Mouse (Mus musculus): Measurements from ENCODE around the gene Deup1. TPM values are rescaled to one million over a fixed set of nuclear protein-coding genes. Genes with fewer than 3 reads are reported as not detected.

Deup1 gene
- polyA plus RNA-seq, 1 experiment from 2014 or later = 0.26 TPM

- no peak overlapping the region for H3K27ac ChIP-seq (ENCODE audit: low read depth)
- WGBS = 57% methylated on average over 5 of the region's 5 CpGs
- H3K36me3 ChIP-seq (ENCODE audit: control insufficient read depth, insufficient read depth, low read length) = no peaks in the 10 kb centered on the region
- no peaks in the 10 kb centered on the region for H3K27me3 ChIP-seq (replicated peaks; ENCODE audit: control insufficient read depth, insufficient read depth, low read length)
- no peak overlapping the region for H3K4me2 ChIP-seq (ENCODE audit: low read length)
- H3K4me3 ChIP-seq (ENCODE audit: low read depth, low read length) = no peak overlapping the region
- ATAC-seq (replicated peaks; ENCODE audit: low FRiP score, low TSS enrichment, low read depth) = no peak
- H3K4me1 ChIP-seq (replicated peaks; ENCODE audit: control insufficient read depth, insufficient read depth, low read length) = no peaks in the 10 kb centered on the region
- DNase-seq (ENCODE audit: low spot score) = no peak
- H3K9me3 ChIP-seq (ENCODE audit: control insufficient read depth, low read length) = no peaks in the 10 kb centered on the region
- H3K9ac ChIP-seq (ENCODE audit: low read length) = no peak overlapping the region
Observed at GRCm38 (mm10) chr9:15600859-15601540, 26.7 kb downstream of the Deup1 start.

DNA sequence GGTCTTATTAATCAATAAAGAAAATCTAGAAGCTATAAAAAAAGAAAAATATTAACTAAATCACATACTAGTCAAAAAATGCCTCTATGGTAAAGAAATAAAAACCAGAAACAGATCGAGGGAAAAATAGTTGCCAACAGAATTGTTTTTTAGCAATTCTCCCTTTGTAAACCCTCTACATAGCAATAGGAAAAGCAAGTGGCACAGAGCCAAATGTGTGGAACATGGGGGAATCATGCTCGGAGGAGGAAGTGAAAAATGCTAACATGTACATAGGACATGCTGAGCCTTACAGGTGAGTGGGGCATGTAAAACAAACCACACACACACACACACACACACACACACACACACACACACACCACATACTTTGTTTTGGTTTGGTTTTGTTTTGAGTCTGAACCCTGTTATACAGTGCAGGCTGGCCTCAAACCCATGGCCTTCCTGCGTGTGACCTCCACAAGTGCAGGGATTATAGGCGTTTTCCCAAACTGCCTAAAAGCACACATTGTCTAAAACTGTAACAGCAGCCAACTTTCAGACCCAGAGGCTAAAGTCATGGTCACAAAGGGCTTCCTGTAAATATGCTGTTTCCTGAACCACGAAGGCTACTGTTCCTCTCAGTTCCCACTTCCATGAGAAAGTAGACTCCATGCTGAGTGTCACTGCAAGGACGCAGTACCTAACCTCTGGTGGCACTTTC, 27.4 kb downstream of the Deup1 start:
- no peak overlapping the region for H3K4me3 ChIP-seq (ENCODE audit: low read depth, low read length)
- H3K9ac ChIP-seq (ENCODE audit: low read length) = no peak overlapping the region
- H3K4me2 ChIP-seq (ENCODE audit: low read length) = no peak overlapping the region
- H3K27ac ChIP-seq (ENCODE audit: low read depth) = no peak overlapping the region
- H3K36me3 ChIP-seq (ENCODE audit: control insufficient read depth, insufficient read depth, low read length) = no peaks in the 10 kb centered on the region
- no peaks in the 10 kb centered on the region for H3K4me1 ChIP-seq (replicated peaks; ENCODE audit: control insufficient read depth, insufficient read depth, low read length)
- H3K9me3 ChIP-seq (ENCODE audit: control insufficient read depth, low read length) = no peaks in the 10 kb centered on the region
- DNase-seq (ENCODE audit: low spot score) (no peak), ATAC-seq (replicated peaks; ENCODE audit: low FRiP score, low TSS enrichment, low read depth) (no peak)
- 68% methylated on average over 6 of the region's 6 CpGs for WGBS
- H3K27me3 ChIP-seq (replicated peaks; ENCODE audit: control insufficient read depth, insufficient read depth, low read length) = no peaks in the 10 kb centered on the region

DNA sequence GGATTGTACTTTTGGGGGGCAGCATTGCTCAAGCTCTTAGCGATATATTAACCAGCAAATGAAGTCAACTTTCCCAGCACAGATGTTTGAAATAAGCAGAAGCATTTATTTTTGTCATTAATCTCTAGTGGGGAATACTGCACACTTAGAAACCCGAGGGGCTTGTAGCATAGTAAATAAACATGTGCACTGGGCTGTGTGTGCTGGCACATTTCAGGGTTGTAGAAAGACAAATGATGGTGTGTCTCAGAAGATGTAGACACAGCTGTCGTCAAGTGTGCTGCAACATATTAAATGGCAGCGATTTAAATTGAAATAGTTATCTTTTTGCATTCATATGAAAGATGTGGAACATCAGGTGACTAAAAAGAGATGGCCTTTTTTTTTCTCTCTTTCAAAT, 31.1 kb downstream of the Deup1 start:
- Histone ChIP-seq H3K27me3 (replicated peaks; ENCODE audit: control insufficient read depth, insufficient read depth, low read length) (no peaks in the 10 kb centered on the region), H3K36me3 (ENCODE audit: control insufficient read depth, insufficient read depth, low read length) (no peaks in the 10 kb centered on the region), H3K9me3 (ENCODE audit: control insufficient read depth, low read length) (no peaks in the 10 kb centered on the region), H3K27ac (ENCODE audit: low read depth) (no peak overlapping the region), H3K4me2 (ENCODE audit: low read length) (no peak overlapping the region), H3K9ac (ENCODE audit: low read length) (no peak overlapping the region), H3K4me1 (replicated peaks; ENCODE audit: control insufficient read depth, insufficient read depth, low read length) (no peaks in the 10 kb centered on the region), H3K4me3 (ENCODE audit: low read depth, low read length) (no peak overlapping the region)
- ATAC-seq (replicated peaks; ENCODE audit: low FRiP score, low TSS enrichment, low read depth) (no peak), DNase-seq (ENCODE audit: low spot score) (no peak)
- 48% methylated on average over 4 of the region's 4 CpGs for WGBS

- 78% methylated on average over 4 of the region's 4 CpGs for WGBS
- no peak overlapping the region for H3K4me2 ChIP-seq (ENCODE audit: low read length)
- DNase-seq (ENCODE audit: low spot score) (no peak), ATAC-seq (replicated peaks; ENCODE audit: low FRiP score, low TSS enrichment, low read depth) (no peak)
- H3K9me3 ChIP-seq (ENCODE audit: control insufficient read depth, low read length) = no peaks in the 10 kb centered on the region
- H3K36me3 ChIP-seq (ENCODE audit: control insufficient read depth, insufficient read depth, low read length) = no peaks in the 10 kb centered on the region
- H3K4me3 ChIP-seq (ENCODE audit: low read depth, low read length) = no peak overlapping the region
- no peak overlapping the region for H3K27ac ChIP-seq (ENCODE audit: low read depth)
- no peaks in the 10 kb centered on the region for H3K4me1 ChIP-seq (replicated peaks; ENCODE audit: control insufficient read depth, insufficient read depth, low read length)
- no peaks in the 10 kb centered on the region for H3K27me3 ChIP-seq (replicated peaks; ENCODE audit: control insufficient read depth, insufficient read depth, low read length)
- no peak overlapping the region for H3K9ac ChIP-seq (ENCODE audit: low read length)
Observed at GRCm38 (mm10) chr9:15594148-15594547, 33.6 kb downstream of the Deup1 start.

DNA sequence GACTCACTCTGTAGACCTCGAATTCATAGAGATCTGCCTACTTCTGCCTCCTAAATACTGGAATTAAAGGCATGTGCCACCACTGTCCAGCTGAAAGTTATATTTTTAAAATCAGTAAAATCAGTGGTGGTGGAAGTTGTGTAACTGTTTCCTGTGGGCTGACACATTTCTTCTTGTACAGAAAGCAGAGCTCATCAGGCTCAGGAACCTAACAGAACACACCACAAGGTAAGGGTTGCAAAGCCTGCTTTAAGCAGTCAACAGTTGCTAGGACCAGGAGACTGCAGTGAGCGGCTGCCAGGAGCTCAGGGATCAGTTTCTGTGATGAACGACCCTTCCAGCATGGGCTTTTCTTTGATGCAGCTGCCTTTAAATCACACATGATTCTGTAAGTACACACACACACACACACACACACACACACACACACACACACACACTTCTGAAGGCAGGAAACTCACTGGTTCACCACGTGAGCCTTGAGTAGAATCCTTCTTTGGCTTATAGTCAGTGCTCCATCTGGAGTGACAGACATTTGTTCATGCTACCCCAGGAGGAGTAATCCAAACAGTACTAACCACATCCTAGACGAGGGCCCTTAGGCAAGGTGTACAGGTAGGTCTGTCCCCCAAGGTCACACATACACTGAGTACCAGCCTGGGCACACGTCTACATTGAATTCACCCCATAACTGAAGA, 40.4 kb downstream of the Deup1 start:
- Histone ChIP-seq H3K4me2 (ENCODE audit: low read length) (no peak overlapping the region), H3K9ac (ENCODE audit: low read length) (no peak overlapping the region), H3K27me3 (replicated peaks; ENCODE audit: control insufficient read depth, insufficient read depth, low read length) (no peaks in the 10 kb centered on the region), H3K4me3 (ENCODE audit: low read depth, low read length) (no peak overlapping the region), H3K27ac (ENCODE audit: low read depth) (no peak overlapping the region), H3K36me3 (ENCODE audit: control insufficient read depth, insufficient read depth, low read length) (no peaks in the 10 kb centered on the region), H3K4me1 (replicated peaks; ENCODE audit: control insufficient read depth, insufficient read depth, low read length) (no peaks in the 10 kb centered on the region), H3K9me3 (ENCODE audit: control insufficient read depth, low read length) (no peaks in the 10 kb centered on the region)
- ATAC-seq (replicated peaks; ENCODE audit: low FRiP score, low TSS enrichment, low read depth) = 0 out of 2 replicates have a peak, but pooled peaks have one; percentile 36
- peak; percentile 21 for DNase-seq (ENCODE audit: low spot score)
- 35% methylated on average over 6 of the region's 6 CpGs for WGBS

DNA sequence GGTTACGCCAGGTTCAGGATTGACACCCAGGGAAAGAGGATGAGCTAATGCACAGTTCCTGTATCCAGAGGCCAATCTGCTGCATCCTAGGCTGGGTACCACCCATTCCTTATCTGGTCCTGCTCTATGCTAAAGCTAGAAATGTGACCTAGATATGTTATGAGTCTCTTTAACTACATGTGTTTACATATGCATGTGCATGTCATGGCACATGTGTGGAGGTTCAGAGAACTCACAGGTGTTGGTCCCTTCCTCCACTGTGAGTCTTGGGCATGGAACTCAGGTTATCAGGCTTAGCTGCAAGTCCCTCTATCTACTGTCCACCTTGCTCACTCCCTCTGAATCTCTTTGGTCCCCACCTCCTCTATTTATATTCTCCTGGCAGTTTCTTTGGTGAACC, 41.8 kb downstream of the Deup1 start:
- no peak overlapping the region for H3K4me3 ChIP-seq (ENCODE audit: low read depth, low read length)
- no peak overlapping the region for H3K27ac ChIP-seq (ENCODE audit: low read depth)
- no peak overlapping the region for H3K4me2 ChIP-seq (ENCODE audit: low read length)
- ATAC-seq (replicated peaks; ENCODE audit: low FRiP score, low TSS enrichment, low read depth) (no peak), DNase-seq (ENCODE audit: low spot score) (peak; percentile 20)
- H3K36me3 ChIP-seq (ENCODE audit: control insufficient read depth, insufficient read depth, low read length) = no peaks in the 10 kb centered on the region
- H3K4me1 ChIP-seq (replicated peaks; ENCODE audit: control insufficient read depth, insufficient read depth, low read length) = no peaks in the 10 kb centered on the region
- no peaks in the 10 kb centered on the region for H3K27me3 ChIP-seq (replicated peaks; ENCODE audit: control insufficient read depth, insufficient read depth, low read length)
- WGBS = 97% methylated on average over 1 of the region's 1 CpGs
- H3K9ac ChIP-seq (ENCODE audit: low read length) = no peak overlapping the region
- no peaks in the 10 kb centered on the region for H3K9me3 ChIP-seq (ENCODE audit: control insufficient read depth, low read length)

DNA sequence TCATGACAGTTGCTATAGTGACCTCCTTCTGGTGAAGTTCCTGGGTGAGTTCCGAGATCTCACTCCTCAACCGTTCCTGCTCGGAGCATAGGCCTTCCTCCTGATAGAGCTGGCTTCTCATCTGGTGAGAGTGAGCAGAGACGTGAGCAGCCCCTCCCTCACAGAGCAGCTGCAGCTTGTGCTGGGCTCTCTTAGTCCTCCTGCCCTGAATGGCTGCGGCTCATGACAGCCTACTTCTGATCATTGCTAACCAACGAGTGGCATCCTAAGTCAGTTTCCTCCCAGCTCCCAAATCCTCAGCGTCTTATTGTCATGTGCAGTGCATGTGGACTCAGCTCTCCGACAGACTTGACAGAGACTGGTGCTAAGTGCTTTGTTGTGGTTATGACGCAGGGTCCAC, 43.5 kb downstream of the Deup1 start:
- Histone ChIP-seq H3K9me3 (ENCODE audit: control insufficient read depth, low read length) (no peaks in the 10 kb centered on the region), H3K4me3 (ENCODE audit: low read depth, low read length) (no peak overlapping the region), H3K27me3 (replicated peaks; ENCODE audit: control insufficient read depth, insufficient read depth, low read length) (no peaks in the 10 kb centered on the region), H3K4me1 (replicated peaks; ENCODE audit: control insufficient read depth, insufficient read depth, low read length) (no peaks in the 10 kb centered on the region), H3K27ac (ENCODE audit: low read depth) (no peak overlapping the region), H3K9ac (ENCODE audit: low read length) (no peak overlapping the region), H3K36me3 (ENCODE audit: control insufficient read depth, insufficient read depth, low read length) (no peaks in the 10 kb centered on the region), H3K4me2 (ENCODE audit: low read length) (no peak overlapping the region)
- WGBS = 77% methylated on average over 9 of the region's 9 CpGs
- DNase-seq (ENCODE audit: low spot score) = no peak
- ATAC-seq (replicated peaks; ENCODE audit: low FRiP score, low TSS enrichment, low read depth) = no peak

GRCm38 (mm10) chr9:15582026-15582425, 45.7 kb downstream of the Deup1 start:
- no peaks in the 10 kb centered on the region for H3K4me1 ChIP-seq (replicated peaks; ENCODE audit: control insufficient read depth, insufficient read depth, low read length)
- no peaks in the 10 kb centered on the region for H3K9me3 ChIP-seq (ENCODE audit: control insufficient read depth, low read length)
- no peak overlapping the region for H3K9ac ChIP-seq (ENCODE audit: low read length)
- no peak overlapping the region for H3K27ac ChIP-seq (ENCODE audit: low read depth)
- ATAC-seq (replicated peaks; ENCODE audit: low FRiP score, low TSS enrichment, low read depth) (no peak), DNase-seq (ENCODE audit: low spot score) (peak; percentile 7)
- no peaks in the 10 kb centered on the region for H3K27me3 ChIP-seq (replicated peaks; ENCODE audit: control insufficient read depth, insufficient read depth, low read length)
- no peak overlapping the region for H3K4me3 ChIP-seq (ENCODE audit: low read depth, low read length)
- 96% methylated on average over 5 of the region's 5 CpGs for WGBS
- H3K36me3 ChIP-seq (ENCODE audit: control insufficient read depth, insufficient read depth, low read length) = no peaks in the 10 kb centered on the region
- H3K4me2 ChIP-seq (ENCODE audit: low read length) = no peak overlapping the region
